15 mouse cellular contexts compared by ENCODE assay signal in the genomic region with DNA sequence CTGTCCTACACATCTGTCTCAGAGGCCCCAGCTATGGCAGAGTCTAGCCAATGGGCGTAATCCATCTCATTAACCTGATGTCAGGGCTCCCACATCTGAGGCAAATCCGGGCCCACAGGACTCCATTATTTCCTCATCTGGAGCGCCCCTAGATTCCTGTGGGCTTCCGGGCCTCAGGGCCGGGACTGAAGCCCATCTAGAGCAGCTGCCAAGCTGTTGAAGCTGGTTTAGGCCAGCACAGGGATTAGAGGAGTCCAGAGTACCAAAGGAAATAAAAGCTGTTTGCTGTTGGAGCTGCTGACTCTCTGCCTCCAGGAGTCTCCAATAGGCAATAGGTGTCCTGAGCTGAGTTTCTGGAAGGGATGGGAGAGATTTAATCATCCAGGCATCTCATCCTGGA. TPM values are rescaled to one million over a fixed set of nuclear protein-coding genes. Genes with fewer than 3 reads are reported as not detected.
"Had no signal": no experiment of that assay in that cellular context is flagged by ENCODE, and none has a peak within 500 bp of the region (broad histone marks: within the 10 kb centered on the region; RNA-seq: fewer than 3 reads in every experiment).

No protein-coding gene starts in this region.

- H3K9ac ChIP-seq: limb, embryonic 13.5 days; liver, embryonic 14.5 days; midbrain, embryonic 13.5 days; neural tube, embryonic 15.5 days had no signal

- H3K27ac ChIP-seq: kidney, postnatal 0 days; layer of hippocampus, adult 2 months; limb, embryonic 13.5 days; liver, embryonic 14.5 days; midbrain, embryonic 13.5 days; neural tube, embryonic 15.5 days; stomach, postnatal 0 days had no signal

- H3K4me2 ChIP-seq: limb, embryonic 13.5 days; midbrain, embryonic 13.5 days; neural tube, embryonic 15.5 days had no signal

- H3K27me3 ChIP-seq: midbrain, embryonic 13.5 days; neural tube, embryonic 15.5 days had no signal

- H3K4me1 ChIP-seq: limb, embryonic 13.5 days; midbrain, embryonic 13.5 days; neural tube, embryonic 15.5 days had no signal

- H3K36me3 ChIP-seq: limb, embryonic 13.5 days; midbrain, embryonic 13.5 days; neural tube, embryonic 15.5 days had no signal

- ATAC-seq: lung, postnatal 0 days; midbrain, embryonic 13.5 days had no signal

- H3K4me3 ChIP-seq: layer of hippocampus, adult 2 months; limb, embryonic 13.5 days; midbrain, embryonic 13.5 days; myocyte; neural tube, embryonic 15.5 days had no signal

- H3K9me3 ChIP-seq: limb, embryonic 13.5 days; midbrain, embryonic 13.5 days; neural tube, embryonic 15.5 days had no signal

- DNase-seq: left cerebral cortex, postnatal 4 days; lung, postnatal 36 days; thymus, postnatal 4 days had no signal

RNA-seq across cellular contexts. Expression of a gene that starts 11.2 kb away (rescaled TPM):
- total RNA-seq: layer of hippocampus, adult 2 months; layer of hippocampus, postnatal 10 days; left cerebral cortex, postnatal 10 days; left cerebral cortex, postnatal 4 days had no signal
- polyA plus RNA-seq: kidney, postnatal 0 days; midbrain, embryonic 13.5 days; myocyte; neural tube, embryonic 11.5 days; neural tube, embryonic 15.5 days had no signal

RNA-seq across cellular contexts. Expression of a gene that starts 17.4 kb away (rescaled TPM):
- total RNA-seq: layer of hippocampus, adult 2 months; layer of hippocampus, postnatal 10 days had no signal

RNA-seq across cellular contexts. Expression of a gene that starts 31.8 kb away (rescaled TPM):
- polyA plus RNA-seq: myocyte had no signal
